Mouse (Mus musculus) E14TG2a.4 (cell line): ENCODE data around the gene Mapk8ip3.

ENCODE experiments used
- H3K27me3 ChIP-seq: 2 replicates; pipeline ENCODE4 v1.6.1; 2014; ENCODE audit warnings: low read length, control low read depth; ENCODE audit not compliant: insufficient read depth
- H3K36me3 ChIP-seq: 2 replicates; pipeline ENCODE4 v1.6.1; 2014; ENCODE audit warnings: low read length, control low read depth; ENCODE audit not compliant: insufficient read depth
- H3K4me1 ChIP-seq: replicated peaks from 2 replicates; pipeline ENCODE4 v1.6.1; 2014; ENCODE audit warnings: low read depth, low read length, control low read depth
- H3K4me3 ChIP-seq: replicated peaks from 2 replicates; pipeline ENCODE4 v1.5.1; 2014; ENCODE audit warnings: mild to moderate bottlenecking, low read length
- H3K9me3 ChIP-seq: 2 replicates; pipeline ENCODE4 v1.6.1; 2014; ENCODE audit warnings: low read length, control low read depth
- CTCF ChIP-seq: conservative IDR thresholded peaks from 2 replicates; pipeline ENCODE4 v1.5.1; 2014; ENCODE audit warnings: low read length
- NANOG ChIP-seq: IDR thresholded peaks from 2 replicates; pipeline ENCODE4 v1.6.1; 2014; ENCODE audit warnings: borderline replicate concordance, low read length, mixed read lengths
- POU5F1 ChIP-seq: IDR thresholded peaks from 2 replicates; pipeline ENCODE4 v1.6.1; 2014; ENCODE audit warnings: low read length, borderline replicate concordance

Gene Mapk8ip3

DNA sequence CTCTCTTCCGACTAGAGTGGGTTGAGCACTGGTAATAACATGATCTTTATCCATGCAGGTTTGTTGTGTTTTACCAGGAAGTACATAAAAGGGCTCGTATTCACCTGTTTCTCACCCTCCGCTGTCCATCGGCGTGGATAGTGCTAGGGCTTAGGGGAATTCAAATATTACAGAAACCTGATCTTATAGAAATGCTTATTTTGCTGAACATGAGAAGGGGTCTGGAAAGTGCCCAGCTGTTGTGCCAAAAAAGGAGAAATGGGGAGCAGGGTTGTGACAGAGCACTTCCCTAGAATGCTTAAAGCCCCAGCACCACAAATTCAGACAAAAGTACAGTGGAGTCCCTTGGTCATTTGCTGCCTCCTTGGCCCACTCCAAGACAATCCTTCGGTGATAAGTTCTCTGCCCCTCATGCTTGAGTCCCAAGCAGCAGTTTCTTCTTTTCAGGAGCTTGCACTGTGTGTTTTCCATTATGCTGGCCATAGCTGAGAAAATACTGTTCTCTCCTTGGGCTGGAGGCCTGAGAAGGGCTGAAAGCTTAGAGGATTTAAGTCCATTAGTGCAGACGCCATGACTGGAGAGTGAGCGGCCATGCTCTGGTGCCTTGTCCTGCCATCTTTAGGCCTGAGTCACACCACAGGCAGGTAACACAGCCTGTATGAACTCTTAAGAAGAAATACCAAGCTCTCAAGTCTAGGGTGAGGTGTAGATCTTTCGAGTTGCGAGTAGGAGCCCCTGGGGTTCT is 85.2 kb downstream of the Mapk8ip3 start:
- peaks cover 40% of the 10 kb centered on the region for H3K36me3 ChIP-seq
- no peaks in the 10 kb centered on the region for H3K9me3 ChIP-seq
- TF ChIP-seq NANOG: no peak
- H3K4me1 ChIP-seq: peaks cover 25% of the 10 kb centered on the region
- H3K4me3 ChIP-seq: peak overlapping the region; percentile 98
- H3K27me3 ChIP-seq: peaks cover 10% of the 10 kb centered on the region

GRCm38 (mm10) chr17:24850773-24851127 is 86.0 kb downstream of the Mapk8ip3 start:
- Histone ChIP-seq H3K4me3 (peak overlapping the region; percentile 98), H3K36me3 (peaks cover 32% of the 10 kb centered on the region), H3K4me1 (peaks cover 21% of the 10 kb centered on the region), H3K9me3 (no peaks in the 10 kb centered on the region), H3K27me3 (peaks cover 10% of the 10 kb centered on the region)
- TF ChIP-seq CTCF: no peak
- TF ChIP-seq NANOG: no peak
- TF ChIP-seq POU5F1: no peak

GRCm38 (mm10) chr17:24850065-24850772 is 86.6 kb downstream of the Mapk8ip3 start, which contains the start of gene Fahd1:
Gene Fahd1, minus strand, starts transcription at chr17:24850364.
- no peak for TF ChIP-seq POU5F1
- no peak for TF ChIP-seq NANOG
- TF ChIP-seq CTCF: no peak
- peaks cover 26% of the 10 kb centered on the region for H3K36me3 ChIP-seq
- peaks cover 23% of the 10 kb centered on the region for H3K4me1 ChIP-seq
- H3K27me3 ChIP-seq: peaks cover 10% of the 10 kb centered on the region
- no peaks in the 10 kb centered on the region for H3K9me3 ChIP-seq
- peak within 1 kb of the TSS; percentile 98 for H3K4me3 ChIP-seq

DNA sequence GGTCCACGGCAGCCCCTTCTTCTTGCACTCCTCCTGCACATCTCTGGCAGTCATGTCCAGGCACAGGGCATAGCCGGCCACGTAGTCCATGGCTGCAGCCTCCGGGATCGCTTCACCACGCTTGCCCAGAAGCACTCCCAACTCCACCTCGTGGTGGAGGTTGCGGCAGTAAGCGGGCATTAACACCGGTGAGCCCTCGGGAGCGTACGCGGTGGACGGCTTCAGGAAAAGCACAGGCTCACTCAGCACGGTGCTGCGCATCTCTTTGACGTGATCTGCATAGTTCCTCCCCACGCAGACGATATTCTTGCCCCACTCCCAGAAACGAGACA is 87.1 kb downstream of the Mapk8ip3 start:
- Histone ChIP-seq H3K4me1 (peaks cover 29% of the 10 kb centered on the region), H3K27me3 (peaks cover 10% of the 10 kb centered on the region), H3K4me3 (peak overlapping the region; percentile 98), H3K36me3 (peaks cover 24% of the 10 kb centered on the region), H3K9me3 (no peaks in the 10 kb centered on the region)
- no peak for TF ChIP-seq POU5F1
- TF ChIP-seq NANOG: no peak
- TF ChIP-seq CTCF: no peak

DNA sequence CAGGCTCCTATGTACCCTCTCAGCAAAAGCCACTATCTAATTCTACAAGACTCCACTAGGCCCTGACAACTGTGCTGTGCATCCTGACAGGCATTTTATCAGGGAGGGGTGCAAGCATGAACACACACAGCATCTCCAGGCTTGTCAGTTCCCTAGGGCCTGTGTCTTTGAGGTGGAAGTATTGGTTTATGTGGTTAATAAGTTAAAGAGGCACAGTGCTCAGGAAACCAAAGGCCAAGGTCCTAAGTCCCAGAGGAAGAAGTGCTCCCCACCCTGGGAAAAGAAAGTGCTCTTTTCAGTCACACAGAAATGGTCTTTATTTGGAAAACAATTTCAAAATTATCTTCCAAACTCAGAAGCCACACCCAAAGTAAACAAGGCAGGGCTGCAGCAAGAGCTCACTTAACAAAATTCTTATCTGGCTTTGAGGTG is 88.2 kb downstream of the Mapk8ip3 start:
- Histone ChIP-seq H3K4me1 (peaks cover 36% of the 10 kb centered on the region), H3K4me3 (peak overlapping the region; percentile 98), H3K9me3 (no peaks in the 10 kb centered on the region), H3K27me3 (peaks cover 13% of the 10 kb centered on the region), H3K36me3 (peaks cover 18% of the 10 kb centered on the region)
- no peak for TF ChIP-seq CTCF
- no peak for TF ChIP-seq POU5F1
- no peak for TF ChIP-seq NANOG

DNA sequence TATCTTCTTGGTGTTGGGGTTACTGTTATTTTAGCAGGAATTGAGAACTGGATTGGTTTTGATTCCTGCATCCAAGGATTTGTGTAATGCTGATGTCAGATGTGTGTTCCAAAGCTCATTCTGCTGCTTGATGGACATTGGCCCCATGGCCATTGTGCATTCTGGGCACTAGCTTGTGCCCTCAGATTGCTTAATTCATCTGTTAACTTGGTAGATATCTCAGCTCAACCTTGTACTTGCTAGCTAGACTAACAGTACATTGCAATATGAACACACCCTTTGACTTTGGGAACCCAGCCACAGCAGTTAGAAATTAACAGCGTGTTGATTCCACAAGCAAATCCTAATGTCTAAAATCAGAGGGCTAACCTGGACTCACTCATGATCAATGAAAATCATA is 89.4 kb downstream of the Mapk8ip3 start:
- Histone ChIP-seq H3K4me1 (peaks cover 36% of the 10 kb centered on the region), H3K36me3 (peaks cover 8% of the 10 kb centered on the region), H3K9me3 (no peaks in the 10 kb centered on the region), H3K27me3 (peaks cover 13% of the 10 kb centered on the region), H3K4me3 (no peak overlapping the region)
- TF ChIP-seq POU5F1 (no peak), NANOG (no peak), CTCF (no peak)

DNA sequence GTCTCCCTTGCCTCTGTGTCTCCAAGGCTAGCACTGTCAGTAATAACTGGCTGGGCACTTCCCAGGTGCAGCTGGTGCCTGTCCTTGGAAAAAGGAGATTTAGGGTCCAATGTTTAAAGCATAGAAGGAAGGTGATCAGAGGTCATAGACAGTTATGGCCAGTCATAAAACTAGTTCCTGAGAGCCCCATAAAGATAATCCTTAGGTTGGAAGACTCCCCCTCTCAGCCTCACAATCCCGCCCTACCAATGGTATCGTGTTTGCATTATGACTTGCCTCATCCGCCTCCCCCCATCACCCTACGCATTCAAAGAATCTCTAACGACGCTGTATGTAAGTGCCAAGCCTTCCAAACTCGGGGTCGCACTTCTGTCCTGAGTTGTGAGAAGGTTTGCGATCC is 92.3 kb downstream of the Mapk8ip3 start:
- Histone ChIP-seq H3K9me3 (no peaks in the 10 kb centered on the region), H3K27me3 (peaks cover 4% of the 10 kb centered on the region; the same call in 1 of the 2 replicates), H3K36me3 (peaks cover 8% of the 10 kb centered on the region; the same call in 1 of the 2 replicates), H3K4me3 (no peak overlapping the region), H3K4me1 (peaks cover 26% of the 10 kb centered on the region)
- TF ChIP-seq POU5F1 (no peak), CTCF (no peak), NANOG (no peak)

DNA sequence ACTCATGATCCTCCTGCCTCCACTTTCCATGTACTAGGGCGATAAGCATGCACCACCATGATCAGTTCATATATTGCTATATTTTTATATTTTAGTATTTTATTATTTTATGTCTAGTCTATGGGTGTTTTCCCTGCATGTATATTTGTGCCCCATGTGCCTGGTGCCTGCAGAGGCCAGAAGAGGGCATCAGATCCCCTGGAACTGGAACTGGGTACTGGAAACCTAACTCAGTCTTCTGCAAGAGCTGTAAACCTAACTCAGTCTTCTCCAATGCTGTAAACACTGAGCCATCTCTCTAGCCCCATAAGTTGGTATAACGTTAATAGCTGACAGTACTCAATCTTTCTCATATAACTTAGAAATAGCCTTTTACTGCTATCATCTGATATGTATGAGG is 94.1 kb downstream of the Mapk8ip3 start:
- peaks cover 4% of the 10 kb centered on the region; the same call in 1 of the 2 replicates for H3K27me3 ChIP-seq
- TF ChIP-seq NANOG (no peak), POU5F1 (no peak), CTCF (no peak)
- peaks cover 15% of the 10 kb centered on the region for H3K4me1 ChIP-seq
- peaks cover 8% of the 10 kb centered on the region; the same call in 1 of the 2 replicates for H3K36me3 ChIP-seq
- no peaks in the 10 kb centered on the region for H3K9me3 ChIP-seq
- no peak overlapping the region for H3K4me3 ChIP-seq
